10 mouse cellular contexts compared by ENCODE assay signal in genomic region chr7:67243121-67243893, GRCm38 (mm10). TPM values are rescaled to one million over a fixed set of nuclear protein-coding genes. Genes with fewer than 3 reads are reported as not detected.
A peak's percentile ranks its signal among the peaks of the same experiment; 100 is the strongest.
DNase-seq lines count a peak whose midpoint lies in the region; ATAC-seq and TF ChIP-seq lines count a peak whose summit lies in the region.
"Had no signal": no experiment of that assay in that cellular context is flagged by ENCODE, and none has a peak within 500 bp of the region (broad histone marks: within the 10 kb centered on the region; RNA-seq: fewer than 3 reads in every experiment).

No protein-coding gene starts in this region.

- no peak overlapping the region for H3K4me2 ChIP-seq in intestine, postnatal 0 days (replicated peaks; ENCODE audit: low read depth)
- H3K4me2 ChIP-seq: midbrain, embryonic 12.5 days had no signal

- peak; percentile 58; the same call in 1 of the 2 replicates for TF ChIP-seq CTCF in cerebellum, adult 2 months (IDR thresholded peaks at IDR 0.05; ENCODE audit: borderline replicate concordance, insufficient read depth, low read depth, low read length)
- peak; percentile 78 for TF ChIP-seq CTCF in intestine, postnatal 0 days (IDR thresholded peaks at IDR 0.05; ENCODE audit: low read depth)

- H3K9ac ChIP-seq in intestine, postnatal 0 days (ENCODE audit: low read depth, low read length): no peak overlapping the region
- H3K9ac ChIP-seq: midbrain, embryonic 12.5 days had no signal

- no peak overlapping the region; the same call in 1 of the 2 replicates for H3K27ac ChIP-seq in cerebellum, adult 2 months (ENCODE audit: insufficient read depth, low read length)
- no peak overlapping the region for H3K27ac ChIP-seq in intestine, postnatal 0 days (ENCODE audit: low read depth, low read length)
- H3K27ac ChIP-seq: midbrain, embryonic 12.5 days had no signal

- H3K27me3 ChIP-seq in cerebellum, adult 2 months (ENCODE audit: control insufficient read depth, insufficient read depth, low read length): no peaks in the 10 kb centered on the region
- no peaks in the 10 kb centered on the region for H3K27me3 ChIP-seq in intestine, postnatal 0 days (replicated peaks; ENCODE audit: control insufficient read depth, insufficient read depth, low read length)
- H3K27me3 ChIP-seq: midbrain, embryonic 12.5 days had no signal

- H3K4me1 ChIP-seq in cerebellum, adult 2 months (ENCODE audit: control insufficient read depth, insufficient read depth, low read length): peaks cover 3% of the 10 kb centered on the region; the same call in 1 of the 2 replicates
- no peaks in the 10 kb centered on the region for H3K4me1 ChIP-seq in intestine, postnatal 0 days (replicated peaks; ENCODE audit: control insufficient read depth, insufficient read depth, low read length)
- H3K4me1 ChIP-seq: midbrain, embryonic 12.5 days had no signal

- no peak for ATAC-seq in intestine, postnatal 0 days

- H3K9me3 ChIP-seq in intestine, postnatal 0 days (ENCODE audit: control insufficient read depth): no peaks in the 10 kb centered on the region
- H3K9me3 ChIP-seq: midbrain, embryonic 12.5 days had no signal

- 10% methylated on average over 2 of the region's 2 CpGs for WGBS in cerebellum, adult 2 months
- WGBS in intestine, postnatal 0 days: 47% methylated on average over 2 of the region's 2 CpGs

- H3K36me3 ChIP-seq in intestine, postnatal 0 days (ENCODE audit: control insufficient read depth, insufficient read depth): peaks cover 9% of the 10 kb centered on the region

- TF ChIP-seq POLR2A in cerebellum, adult 2 months (IDR thresholded peaks at IDR 0.05; ENCODE audit: borderline replicate concordance, insufficient read depth, low read length): no peak

- peak in 1 of 2 experiments; percentile 51 for DNase-seq in cerebellum, adult 2 months
- no peak for DNase-seq in cerebellum, adult 11 months
- DNase-seq in kidney, postnatal 36 days: peak; percentile 28 to 37
- DNase-seq in kidney, postnatal 4 days: no peak
- DNase-seq in adipocyte (ENCODE audit: low spot score): peak; percentile 47
- no peak for DNase-seq in testis, postnatal 14 days (ENCODE audit: low spot score)
- DNase-seq in left cerebral cortex, adult 18-20 months (ENCODE audit: low spot score in 2 of 2): no peak

- no peak overlapping the region for H3K4me3 ChIP-seq in cerebellum, adult 2 months (replicated peaks; ENCODE audit: insufficient read depth, low read depth, low read length)
- no peak overlapping the region for H3K4me3 ChIP-seq in intestine, postnatal 0 days (ENCODE audit: low read depth, low read length)
- H3K4me3 ChIP-seq: erythroblast, embryonic 14.5 days; midbrain, embryonic 12.5 days had no signal

RNA-seq across cellular contexts. Expression of gene Lysmd4, which starts 21.0 kb away (rescaled TPM):
- polyA plus RNA-seq in cerebellum, adult 2 months (2012; rRNA removed): 43.8 and 46.8 TPM in 2 replicates
- 9.3 and 9.6 TPM in 2 replicates for polyA plus RNA-seq in intestine, postnatal 0 days (2015; fragmentation: Nextera tagmentation; extraction: Ambion mirVana)
- total RNA-seq in left cerebral cortex, adult 18-20 months (2021): 10 to 100 TPM; 30.8 to 35.5 TPM

Comparison
In these comparisons a context has a peak if more than half of its experiments do, and no peak if none do; other contexts are left out.
1. DNase-seq: peak in kidney, postnatal 36 days (2 of 2) and adipocyte (single experiment); none in cerebellum, adult 11 months (single experiment), kidney, postnatal 4 days (0 of 2), testis, postnatal 14 days (single experiment) and left cerebral cortex, adult 18-20 months (0 of 2).